Mouse (Mus musculus): Measurements from ENCODE around the gene Ebf1.

Ebf1 gene

DNA sequence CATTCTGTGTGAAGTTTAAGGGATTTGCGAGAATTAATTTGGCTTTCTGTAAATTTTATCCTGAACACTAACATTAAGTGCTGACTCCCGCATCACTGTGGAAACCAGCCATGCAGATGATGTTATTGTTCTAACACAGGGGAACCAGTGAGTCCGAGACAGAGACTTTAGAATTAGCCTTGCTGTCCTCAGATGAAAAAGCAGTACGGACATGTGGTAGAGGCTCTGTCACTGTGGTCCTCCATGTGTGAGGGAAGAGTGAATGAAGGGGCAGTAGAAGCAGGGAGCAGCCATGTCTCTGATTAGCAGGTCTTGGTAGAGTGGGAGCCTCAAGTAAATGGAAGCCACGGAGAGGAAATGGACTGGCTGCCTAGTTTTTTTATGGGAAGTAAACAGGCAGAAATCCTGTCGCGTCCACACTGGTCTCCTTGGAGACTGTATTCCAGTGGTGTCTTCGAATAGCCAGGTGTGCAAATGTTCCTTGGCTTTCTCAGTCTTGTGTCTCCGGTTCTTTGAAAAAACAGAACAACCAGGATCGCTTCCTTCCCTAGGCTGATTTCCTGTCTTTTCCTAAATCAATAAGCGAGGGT lies 84.2 kb downstream of the Ebf1 start:
- in situ Hi-C loops (cut with MseI, MboI) = no loop called here

- in situ Hi-C loops (cut with MseI, MboI) = no loop called here
These were observed 84.7 kb downstream of the Ebf1 start for GRCm38 (mm10) chr11:44701864-44702263.

DNA sequence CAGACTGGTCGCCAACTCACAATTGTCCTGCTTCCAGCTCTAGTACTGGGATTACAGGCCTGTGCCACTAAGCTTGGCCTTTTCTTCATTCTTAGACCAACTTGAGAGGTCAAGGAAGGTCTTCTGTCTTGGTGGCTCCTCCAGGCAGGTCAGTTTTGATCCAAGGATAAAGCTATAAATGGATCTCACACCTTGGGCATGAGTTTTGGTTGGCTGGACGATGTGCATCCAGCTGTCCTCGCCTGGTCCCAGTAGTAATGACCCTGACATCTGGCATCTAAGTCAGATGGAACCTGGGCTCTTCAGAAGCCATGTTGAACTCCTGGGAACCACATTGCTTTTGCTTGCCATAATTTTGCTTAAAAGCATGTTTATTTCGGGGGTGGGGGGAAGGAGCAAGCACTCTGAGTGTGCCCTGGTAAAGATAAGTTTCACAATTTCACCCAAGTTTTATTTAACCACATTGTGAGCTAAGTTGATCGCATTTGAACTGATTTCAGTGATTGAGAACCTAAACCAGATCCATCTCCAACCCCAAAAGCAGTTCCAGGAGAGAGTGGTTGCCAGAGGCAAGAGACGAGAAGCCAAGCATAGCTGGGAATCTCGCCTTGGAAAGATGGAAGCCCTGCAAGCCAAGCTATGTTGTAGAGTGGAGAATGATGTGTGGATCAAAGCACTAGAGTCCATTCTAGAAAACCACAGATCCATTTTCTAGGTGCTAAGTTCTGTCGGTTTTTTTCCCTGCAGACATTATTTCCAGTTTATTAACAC lies 85.8 kb downstream of the Ebf1 start:
- in situ Hi-C loops (cut with MseI, MboI) = no loop called here

DNA sequence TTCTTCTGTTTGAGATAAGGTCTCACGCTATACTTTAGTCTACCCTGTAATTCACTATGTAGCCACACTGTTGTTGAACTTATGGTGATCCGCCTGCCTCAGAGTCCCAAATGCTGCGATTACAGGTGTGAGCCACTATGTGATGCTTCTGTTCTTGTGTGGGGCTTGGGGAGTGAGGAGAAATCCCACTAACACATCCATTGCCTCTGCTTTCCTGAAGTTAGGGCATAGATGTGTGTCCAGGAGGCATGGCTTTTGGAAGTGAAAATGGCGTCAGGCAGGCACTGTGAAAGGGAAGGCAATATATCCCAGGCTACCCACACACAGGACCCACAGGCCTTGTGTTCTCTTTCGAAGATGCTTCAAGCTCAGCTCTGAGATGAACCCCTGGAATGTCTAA lies 86.8 kb downstream of the Ebf1 start:
- in situ Hi-C loops (cut with MseI, MboI) = no loop called here

DNA sequence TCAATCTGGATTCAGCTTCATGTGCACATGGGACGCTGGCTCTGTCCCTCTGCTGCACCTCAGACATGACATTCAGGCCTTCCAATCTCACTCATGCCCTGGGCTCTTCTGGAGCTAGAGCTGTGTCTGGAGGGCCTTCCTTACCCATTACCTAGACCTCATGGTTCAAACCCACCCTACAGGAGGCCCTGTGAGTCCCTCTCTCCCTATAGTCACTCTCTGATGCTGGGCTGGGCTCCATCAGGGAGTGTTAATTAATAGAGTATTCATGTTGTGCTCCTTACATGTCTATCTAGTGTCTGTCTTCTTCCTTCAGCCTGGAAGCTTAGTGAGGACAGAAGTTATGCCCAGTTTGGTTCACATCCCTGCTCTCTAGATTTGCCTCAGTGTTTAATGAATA lies 88.7 kb downstream of the Ebf1 start:
- in situ Hi-C loops (cut with MseI, MboI) = no loop called here

DNA sequence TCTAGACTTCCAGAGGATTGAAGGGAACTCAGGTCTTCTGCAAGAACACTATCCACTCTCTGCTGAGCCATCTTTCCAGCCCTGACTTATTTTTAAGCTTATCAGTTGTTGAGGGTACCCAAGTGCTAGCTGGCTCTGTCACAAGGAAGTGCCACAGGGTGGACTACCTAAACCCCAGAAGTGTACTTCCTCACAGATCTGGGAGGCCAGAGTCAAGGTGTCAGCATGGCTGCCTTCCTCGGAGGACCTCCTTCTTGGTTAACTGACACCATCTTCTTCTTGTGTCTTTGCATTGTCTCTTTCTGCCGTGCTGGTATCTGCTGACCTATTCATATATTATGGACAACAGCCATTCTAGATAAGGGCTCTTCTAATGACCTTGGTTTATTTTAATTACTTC lies 89.3 kb downstream of the Ebf1 start:
- in situ Hi-C loops (cut with MseI, MboI) = no loop called here

GRCm38 (mm10) chr11:44707381-44708289 lies 90.5 kb downstream of the Ebf1 start:
- in situ Hi-C loops (cut with MseI, MboI) = no loop called here

- in situ Hi-C loops (cut with MseI, MboI) = no loop called here
These were observed 91.2 kb downstream of the Ebf1 start for GRCm38 (mm10) chr11:44708290-44708685.

DNA sequence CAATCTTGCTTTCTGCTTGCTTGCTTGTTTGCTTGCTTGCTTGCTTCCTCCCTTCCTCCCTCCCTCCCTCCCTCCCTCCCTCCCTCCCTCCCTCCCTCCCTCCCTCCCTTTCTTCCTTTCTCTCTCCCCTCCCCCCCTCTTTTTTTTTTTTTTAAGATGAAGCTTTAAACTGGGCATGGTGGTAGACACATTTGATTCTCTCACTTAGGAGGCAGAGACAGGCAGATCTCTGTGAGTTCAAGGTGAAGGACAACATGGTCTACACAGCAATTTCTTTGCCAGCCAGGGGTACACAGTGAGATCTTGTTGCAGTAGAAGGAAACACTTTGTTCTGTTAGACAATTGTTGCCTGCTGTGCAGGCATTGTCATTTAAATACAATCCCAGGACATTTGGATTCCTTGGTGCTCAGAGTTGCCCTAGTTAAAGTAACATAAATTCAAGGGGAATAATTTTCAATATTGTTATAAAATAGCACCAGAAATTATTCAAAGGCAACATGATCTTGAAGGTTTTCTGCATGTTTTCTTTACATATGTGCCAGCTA lies 92.0 kb downstream of the Ebf1 start:
- in situ Hi-C loops (cut with MseI, MboI) = no loop called here

- in situ Hi-C loops (cut with MseI, MboI) = no loop called here
These were observed 92.8 kb downstream of the Ebf1 start for GRCm38 (mm10) chr11:44709869-44710460.

DNA sequence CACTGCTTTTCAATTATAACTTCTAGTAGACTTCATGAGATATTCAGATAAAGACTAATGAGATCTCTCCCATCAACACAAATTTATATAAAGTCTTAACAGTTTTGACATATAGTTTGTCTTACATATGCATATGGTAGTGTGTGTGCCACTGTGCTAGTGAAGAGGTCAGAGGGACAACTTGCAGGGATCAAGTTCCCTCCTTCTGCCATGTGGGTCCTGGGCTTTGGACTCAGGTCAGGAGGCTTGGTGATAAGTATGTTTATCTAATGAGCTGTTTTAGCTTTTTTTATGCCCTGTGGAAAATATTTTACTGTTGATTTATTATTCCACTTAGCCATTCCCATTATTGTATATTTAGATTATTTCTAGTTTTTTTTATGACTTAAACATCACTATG lies 93.7 kb downstream of the Ebf1 start:
- in situ Hi-C loops (cut with MseI, MboI) = no loop called here

GRCm38 (mm10) chr11:44714188-44714587 lies 97.1 kb downstream of the Ebf1 start:
- in situ Hi-C loops (cut with MseI, MboI) = no loop called here

DNA sequence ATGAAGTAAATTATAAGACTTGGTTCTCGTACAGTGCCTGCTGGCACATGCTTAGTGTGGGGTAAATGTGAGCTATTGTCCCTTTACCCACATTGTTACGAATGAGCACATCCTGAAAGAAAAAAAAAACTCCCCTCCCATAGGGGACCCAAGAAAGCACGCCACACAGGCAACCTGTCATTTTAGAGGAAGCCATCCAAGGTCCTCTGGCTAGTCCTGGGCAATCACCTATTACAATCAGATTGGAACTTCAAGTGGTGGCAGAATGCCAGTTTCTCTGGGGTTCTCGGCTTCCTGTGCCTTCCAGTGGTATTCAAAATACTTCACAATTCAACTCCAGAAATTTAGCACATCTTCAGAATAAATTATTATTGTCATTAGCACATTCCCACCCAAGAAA lies 98.7 kb downstream of the Ebf1 start:
- in situ Hi-C loops (cut with MseI, MboI) = no loop called here

DNA sequence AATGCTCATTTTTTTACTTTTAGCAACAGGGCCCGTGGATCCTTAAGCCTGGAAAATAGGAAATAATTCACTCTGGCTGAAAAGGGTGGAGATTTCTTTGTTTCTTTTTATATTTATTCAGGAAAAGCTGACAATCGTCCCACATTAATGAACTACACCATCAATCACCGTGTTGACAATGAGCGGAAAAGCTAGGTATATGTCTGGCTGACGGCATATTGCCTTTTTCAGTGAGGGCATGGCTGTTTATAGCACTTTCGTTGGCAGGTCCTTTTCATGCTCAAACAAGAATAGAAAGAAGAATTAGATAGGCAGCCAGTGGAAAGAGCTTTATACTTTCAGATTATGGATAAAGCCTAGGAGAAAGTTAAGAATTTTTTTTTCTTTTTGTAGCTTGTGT lies 99.8 kb downstream of the Ebf1 start:
- in situ Hi-C loops (cut with MseI, MboI) = no loop called here

- in situ Hi-C loops (cut with MseI, MboI) = no loop called here
These were observed 100.5 kb downstream of the Ebf1 start for GRCm38 (mm10) chr11:44717636-44718035.

DNA sequence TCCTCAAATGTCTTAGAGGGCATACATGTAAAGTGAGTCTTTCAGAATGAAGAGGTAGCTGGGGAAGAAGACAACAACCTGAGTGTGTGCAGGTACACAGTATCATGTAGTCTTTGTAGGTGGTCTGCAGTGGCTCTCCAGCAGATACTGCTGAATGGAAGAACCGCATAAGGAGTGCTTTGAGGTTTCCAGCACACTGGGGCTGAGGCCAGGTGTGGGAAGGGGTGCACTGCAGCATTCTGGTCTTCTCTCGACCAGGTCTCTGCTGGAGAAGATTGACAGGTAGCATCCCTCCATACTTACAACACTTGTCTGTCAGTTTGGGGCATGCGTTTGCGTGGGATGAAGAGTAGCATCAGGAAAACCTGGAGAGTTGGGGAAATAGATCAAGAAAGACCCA lies 104.9 kb downstream of the Ebf1 start:
- in situ Hi-C loops (cut with MseI, MboI) = no loop called here

DNA sequence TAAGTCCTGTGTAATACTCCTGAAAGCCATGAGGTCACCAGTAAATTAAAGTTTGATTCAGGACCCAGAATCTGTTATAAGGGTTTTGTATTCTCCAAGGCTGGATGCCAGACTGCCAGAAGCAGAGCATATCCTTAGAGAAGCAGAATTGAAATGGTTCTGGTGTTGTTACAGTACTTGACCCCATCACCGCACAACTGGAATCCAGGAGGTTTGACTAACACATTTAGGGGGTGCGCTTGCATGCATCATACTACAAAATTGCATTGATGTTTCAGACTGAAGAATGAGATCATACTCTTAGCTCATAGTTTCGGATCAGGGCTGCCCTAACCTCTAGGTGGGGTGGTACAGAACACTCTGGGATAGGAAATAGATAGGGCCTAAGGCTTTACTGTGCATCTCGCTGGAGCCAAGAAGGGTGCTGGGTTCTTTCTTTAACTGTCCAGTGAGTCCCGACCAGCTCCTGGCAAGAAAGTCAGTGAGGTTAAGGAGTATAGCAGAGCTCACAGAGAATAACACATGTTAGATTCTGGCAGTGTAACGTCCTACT lies 106.9 kb downstream of the Ebf1 start:
- in situ Hi-C loops (cut with MseI, MboI) = no loop called here

GRCm38 (mm10) chr11:44725732-44726131 lies 108.6 kb downstream of the Ebf1 start:
- in situ Hi-C loops (cut with MseI, MboI) = no loop called here

DNA sequence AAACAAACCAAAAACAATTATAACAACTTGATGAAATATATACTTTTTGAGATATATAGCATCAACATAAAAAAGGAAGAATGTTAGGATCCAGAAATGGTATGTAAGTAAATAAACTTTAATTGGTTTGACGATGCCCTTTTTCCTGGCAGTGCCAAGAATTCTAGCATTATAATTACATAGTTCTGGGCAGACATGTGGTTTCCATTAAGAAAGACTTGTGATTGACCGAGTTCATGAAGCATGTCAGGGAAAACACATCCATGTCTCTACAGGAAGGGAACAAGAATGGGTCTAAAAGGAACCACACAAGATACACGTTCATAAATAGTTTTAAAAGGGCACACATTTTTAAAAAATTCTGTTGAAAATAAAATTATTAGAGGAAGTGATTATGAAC lies 110.3 kb downstream of the Ebf1 start:
- in situ Hi-C loops (cut with MseI, MboI) = no loop called here

- in situ Hi-C loops (cut with MseI, MboI) = no loop called here
These were observed 110.7 kb downstream of the Ebf1 start for GRCm38 (mm10) chr11:44727821-44728220.

DNA sequence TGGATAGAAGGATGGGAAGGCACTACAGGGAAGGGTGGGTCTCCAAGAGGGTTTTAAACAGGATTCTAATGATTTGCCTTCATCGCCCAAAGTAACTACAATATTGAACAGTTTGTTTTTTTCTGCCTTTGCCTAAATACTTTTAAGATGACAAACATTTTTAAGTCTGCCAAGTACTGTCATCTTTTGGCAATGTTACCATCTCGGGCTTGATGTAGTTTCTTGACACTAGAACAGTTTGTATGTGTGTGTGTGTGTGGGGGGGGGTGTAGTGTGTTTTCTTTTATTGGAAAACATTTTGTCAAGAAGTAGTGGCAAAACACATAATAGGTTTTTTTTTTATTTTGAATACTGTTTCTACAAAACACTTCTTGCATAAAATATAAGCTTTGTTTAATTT lies 111.2 kb downstream of the Ebf1 start:
- in situ Hi-C loops (cut with MseI, MboI) = no loop called here

DNA sequence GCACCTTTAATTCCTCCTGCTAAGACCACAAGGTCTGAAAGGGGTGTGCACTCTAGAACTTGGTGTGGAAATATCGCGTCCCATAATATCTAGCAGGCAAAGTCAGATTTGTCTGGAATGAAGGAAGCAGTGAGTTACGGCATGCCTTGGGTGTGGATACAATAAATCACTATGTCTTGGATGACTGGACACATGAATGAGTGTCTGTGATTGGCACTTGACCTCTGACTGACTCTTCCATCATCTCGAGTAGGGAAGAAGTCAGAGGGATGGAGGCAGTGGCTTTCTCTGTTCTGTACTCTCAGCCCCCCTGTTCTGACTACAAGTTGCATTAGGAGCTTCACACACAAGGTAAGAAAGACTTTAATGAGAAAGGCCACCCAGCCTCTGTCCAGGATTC lies 112.8 kb downstream of the Ebf1 start:
- in situ Hi-C loops (cut with MseI, MboI) = no loop called here
